Mouse (Mus musculus) left cerebral cortex, adult 9 months (tissue): Measurements from ENCODE around the gene Rnf225.
"Not testable (repeated sequence)": the region's sequence is repeated elsewhere in the genome, so short reads cannot be mapped to it uniquely, and the experiment has no call there.

Source experiments
- DNase-seq, 2 experiments: peaks; one replicate each; pipeline ENCODE4 v3.0.0; 2022; ENCODE audit warnings: low spot score in 2 of 2

Gene Rnf225

DNA sequence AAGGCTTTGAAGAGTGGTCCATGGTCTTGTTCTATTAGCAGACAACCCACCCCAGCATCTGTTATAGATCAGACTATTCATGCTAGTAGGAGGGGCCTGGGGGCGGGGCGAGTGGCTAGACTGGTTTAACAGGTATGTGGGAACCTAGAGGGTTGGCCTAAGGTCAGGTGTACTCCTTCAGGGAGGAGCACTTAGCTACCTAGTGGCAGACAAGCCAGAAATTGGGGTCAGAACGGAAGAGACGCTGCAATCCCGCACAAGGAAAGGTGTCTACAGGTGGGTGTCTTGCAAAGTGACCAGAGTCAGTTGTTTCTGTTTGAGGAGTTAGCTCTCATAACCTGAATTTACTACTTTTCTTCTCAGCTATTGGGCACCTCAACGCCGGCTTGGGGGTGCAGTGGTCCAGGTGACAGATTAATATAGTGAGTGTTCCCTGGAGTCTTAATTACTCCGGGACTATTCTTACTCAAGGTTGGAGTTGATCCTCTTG, at the start of gene Rnf225:
TSS of gene Rnf225 (plus strand) at position 226 of the 490 bp plus-strand sequence.
- no peak for DNase-seq

DNA sequence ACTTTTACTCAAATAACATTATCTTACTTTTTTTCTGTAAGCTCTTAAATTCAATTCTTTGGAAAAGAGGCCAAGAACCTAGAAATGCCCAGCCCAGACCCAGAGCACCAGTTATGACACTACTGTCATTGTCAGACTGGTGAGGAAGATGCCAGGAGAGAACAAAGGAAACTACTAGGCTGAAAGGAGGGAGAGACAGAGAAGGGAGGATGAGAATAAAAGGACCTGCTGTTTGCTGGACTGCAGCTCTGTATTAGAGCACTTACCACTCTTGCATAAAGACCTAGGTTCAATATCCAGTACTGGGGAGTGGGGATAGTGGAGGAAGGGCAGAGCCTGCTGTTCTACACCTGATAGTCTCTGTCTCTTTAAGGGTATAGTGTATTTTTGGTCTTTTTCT, 47.2 kb upstream of the Rnf225 start:
- no peak for DNase-seq

DNA sequence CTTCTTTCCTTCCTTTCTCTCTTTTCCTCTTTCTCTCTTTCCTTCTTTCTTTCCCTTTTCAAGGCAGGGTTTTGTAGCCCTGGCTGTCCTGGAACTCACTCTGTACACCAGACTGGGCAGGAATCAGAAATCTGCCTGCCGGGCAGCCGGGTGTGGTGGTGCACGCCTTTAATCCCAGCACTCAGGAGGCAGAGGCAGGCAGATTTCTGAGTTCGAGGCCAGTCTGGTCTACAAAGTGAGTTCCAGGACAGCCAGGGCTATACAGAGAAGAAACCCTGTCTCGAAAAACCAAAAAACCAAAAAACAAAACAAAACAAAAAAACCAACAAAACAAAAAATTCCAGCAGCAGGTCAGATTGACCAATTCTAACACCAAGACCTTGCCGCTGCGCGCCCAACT, 46.7 kb upstream of the Rnf225 start:
- DNase-seq, result not testable (repeated sequence)

DNA sequence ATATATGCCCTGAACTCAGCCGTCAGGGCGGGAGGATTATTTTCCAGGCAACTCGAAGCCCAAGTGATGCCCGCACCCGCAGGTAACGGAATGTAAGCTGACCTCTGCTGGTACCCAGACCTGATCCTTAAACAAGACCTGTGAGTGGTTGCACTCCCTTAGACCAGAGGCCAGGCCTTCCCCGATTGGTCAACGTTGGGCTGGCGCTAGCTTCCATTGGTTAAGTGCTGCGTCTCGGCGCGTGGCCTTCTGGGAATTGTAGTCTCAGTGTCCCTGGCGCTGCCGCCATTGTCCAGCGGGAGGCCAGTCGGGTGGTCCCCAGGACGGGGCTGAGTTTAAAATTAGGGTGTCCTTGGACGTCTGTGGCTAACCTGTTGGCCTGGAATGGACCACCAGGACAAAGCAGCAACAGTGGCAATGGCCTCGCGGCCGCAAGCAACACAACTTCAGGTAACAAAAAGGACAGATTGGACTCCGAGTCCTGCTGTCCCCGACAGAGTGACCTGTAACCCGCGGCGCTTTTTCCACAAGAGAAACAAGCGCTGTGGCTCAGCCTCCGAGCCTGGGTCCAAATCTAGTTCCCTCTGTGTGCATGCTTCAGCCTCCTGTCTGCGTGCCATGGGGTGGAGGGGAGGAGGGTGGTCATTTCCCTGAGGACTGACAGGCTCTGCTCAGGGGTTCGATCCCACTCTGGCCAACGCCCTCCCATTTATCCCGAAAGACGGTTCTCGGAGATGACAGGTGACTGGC, 46.1 kb upstream of the Rnf225 start, which contains the start of gene Zfp128:
TSS of gene Zfp128 (plus strand) at position 267 of the 750 bp plus-strand sequence.
- DNase-seq, result peak; percentile 90 to 98

DNA sequence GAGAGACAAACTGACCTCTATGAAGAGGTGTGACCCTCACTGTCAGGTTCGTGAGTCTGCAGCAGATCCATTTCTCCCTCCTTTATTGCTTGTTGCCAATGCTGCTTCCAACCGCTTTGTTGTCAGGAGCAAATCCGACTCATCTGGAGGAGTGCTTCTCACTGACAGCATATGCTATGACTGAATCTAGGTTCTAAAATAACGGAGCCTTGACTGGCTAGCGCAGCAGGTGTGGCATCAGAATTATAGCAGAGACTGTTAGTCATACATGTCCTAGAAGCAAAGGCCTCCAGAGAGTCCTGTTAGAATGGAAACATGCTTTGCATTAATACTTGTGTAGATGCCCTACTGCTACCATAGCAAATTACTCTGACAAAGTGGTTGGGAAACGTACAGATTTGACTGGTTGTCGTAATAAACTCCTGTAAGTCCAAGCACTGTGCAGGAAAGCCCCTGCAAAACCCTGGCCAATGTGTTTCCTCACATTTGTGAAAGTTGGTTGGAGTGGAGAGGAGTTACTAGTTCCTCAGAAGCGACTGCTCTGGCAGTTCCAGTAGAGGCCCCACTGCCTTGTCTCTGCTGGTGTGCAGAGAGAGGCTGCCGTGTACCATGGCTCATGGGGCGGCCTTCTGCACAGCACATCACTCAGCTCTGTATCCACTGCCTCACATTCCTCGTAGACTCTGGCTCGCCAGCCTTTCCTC, 40.5 kb upstream of the Rnf225 start:
- DNase-seq, result no peak

DNA sequence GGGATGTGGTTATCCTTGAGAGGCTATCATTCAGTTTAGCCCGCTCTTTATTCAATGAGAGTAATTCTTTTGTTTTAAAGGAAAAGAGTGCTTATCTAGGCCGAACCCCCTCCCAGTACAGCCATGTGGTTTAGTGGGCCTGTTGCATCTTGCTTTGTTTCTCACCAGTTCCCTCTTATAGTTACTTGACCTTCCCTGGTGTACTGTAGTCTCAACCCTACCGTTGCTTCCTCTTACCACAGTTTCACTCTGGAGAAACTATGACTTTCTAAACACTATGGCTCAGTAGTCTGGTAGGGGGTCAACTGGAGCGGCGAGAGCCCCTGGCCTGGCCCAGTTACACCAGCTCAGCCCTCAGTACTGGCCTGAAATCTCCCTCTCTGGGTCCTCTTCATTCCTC, 39.6 kb upstream of the Rnf225 start:
- DNase-seq, result no peak

DNA sequence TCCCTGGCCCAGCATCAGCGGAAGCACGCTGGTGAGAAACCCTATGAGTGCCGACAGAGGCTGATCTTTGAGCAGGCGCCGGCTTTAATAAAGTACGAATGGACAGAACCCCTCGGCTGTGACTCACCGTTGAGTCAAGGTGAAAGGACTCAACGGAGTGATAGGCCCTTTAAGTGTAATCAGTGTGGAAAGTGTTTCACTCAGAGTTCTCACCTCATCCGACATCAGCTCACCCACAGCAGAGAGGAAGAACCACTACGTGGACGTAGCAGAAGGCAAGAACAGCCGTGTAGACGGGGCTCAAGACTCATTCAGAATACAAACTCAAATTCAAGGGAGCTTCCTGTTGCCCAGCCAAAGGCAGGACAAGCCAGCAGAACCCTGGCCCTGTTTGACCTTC, 36.3 kb upstream of the Rnf225 start:
- DNase-seq, result no peak

DNA sequence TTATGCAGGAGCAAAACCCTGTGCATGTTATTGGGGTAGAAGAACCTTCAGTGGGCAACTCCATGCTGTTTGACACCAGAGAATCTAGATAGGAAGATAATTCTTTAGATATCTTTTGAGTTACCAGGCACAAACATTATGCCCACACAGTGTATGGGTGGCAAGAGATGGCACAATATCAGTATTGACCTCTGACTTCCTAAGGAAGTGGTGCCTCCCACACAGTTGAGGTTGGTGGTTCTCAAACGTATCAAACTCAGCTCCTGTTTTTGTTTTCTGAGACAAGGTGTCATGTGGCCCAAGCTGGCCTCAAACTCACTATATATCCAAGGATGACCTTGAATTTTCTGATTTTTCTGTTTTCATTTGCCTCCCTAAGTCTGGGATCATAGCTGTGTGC, 35.9 kb upstream of the Rnf225 start:
- no peak for DNase-seq

DNA sequence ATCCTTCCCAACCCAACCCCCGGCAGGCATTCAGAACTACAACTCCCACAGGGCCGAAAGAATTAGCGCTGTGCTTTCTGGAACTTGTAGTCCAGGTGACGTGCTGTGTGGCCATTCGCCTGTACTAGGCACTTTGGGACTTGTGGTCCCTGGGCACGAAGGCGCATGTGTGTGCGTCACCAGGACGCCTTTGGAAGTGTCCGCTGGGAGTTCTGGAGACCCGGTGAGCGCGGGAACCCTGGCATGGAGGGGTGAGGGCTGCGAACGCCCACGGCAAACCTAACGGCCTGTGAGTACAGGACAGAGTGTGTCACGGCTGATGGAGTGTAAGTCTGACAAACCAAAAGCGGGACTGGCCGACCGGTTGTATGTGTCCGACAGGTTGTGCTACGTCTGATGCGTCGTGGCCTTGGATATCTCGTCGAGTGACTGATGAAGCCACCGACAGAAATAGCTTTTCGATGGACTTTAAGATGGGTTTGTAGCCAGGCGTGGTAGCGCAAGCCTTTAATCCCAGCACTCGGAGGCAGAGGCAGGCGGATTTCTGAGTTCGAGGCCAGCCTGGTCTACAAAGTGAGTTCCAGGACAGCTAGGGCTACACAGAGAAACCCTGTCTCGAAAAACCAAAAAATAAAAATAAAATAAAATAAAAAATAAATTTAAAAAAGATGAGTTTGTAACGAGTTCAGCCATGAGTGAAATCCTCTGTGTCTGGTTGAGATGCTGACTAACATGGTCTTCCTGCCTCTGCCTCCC, 29.4 kb upstream of the Rnf225 start, which contains the start of gene Zscan22:
TSS of gene Zscan22 (plus strand) at position 161 of the 756 bp plus-strand sequence.
- DNase-seq, result peak; percentile 91 to 97

DNA sequence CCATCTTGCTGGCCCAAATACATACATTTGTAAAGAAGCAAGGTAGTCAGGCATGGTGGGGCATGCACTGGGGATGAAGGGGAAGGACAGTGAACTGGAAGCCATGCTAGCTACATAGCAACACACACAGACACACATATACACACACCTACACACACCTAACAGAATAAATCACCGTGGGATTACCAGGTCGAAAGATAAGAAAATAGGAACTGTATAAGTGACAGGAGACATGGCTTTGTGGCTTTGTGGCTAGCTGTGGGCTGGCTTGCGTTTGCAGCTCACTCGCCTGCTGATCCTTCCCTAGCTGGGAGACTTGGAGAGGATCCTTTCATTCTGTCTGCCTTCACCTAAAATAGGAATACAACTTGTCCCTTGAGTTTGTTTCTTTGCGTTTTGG, 25.7 kb upstream of the Rnf225 start:
- no peak for DNase-seq

DNA sequence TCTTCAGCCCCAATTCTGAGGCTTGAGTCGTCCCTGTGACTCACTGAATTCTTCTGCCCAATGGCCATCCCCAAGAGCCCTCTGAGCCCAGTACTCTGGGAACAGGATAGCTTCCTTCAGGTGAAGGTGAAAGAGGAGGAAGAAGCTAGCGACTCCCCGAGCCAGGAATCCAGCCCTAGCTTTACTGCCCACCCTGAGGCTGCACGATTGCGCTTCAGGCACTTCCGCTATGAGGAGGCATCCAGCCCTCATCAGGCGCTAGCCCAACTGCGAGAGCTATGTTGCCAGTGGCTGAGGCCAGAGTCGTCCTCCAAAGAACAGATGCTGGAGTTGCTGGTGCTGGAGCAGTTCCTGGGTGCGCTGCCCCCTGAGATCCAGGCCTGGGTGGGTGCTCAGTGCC, 23.6 kb upstream of the Rnf225 start:
- no peak for DNase-seq

DNA sequence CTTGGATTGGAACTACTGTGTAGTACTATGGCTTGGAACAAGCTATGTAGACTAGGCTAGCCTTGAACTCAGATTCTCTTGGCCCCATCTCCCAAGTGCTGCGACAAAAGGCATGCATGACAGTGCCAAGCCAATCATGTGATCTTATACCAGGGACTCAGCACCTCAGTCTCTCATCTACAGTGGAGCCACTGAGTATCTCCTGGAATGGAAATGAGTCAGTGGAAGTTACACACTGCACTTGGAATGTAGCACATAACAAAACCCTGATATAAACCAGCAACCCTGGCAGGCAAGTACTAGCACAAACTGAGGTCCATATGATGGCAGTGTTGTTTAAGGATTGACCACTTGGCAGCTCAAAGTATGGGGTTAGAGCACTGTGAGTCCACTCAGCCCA, 22.1 kb upstream of the Rnf225 start:
- DNase-seq, result no peak

DNA sequence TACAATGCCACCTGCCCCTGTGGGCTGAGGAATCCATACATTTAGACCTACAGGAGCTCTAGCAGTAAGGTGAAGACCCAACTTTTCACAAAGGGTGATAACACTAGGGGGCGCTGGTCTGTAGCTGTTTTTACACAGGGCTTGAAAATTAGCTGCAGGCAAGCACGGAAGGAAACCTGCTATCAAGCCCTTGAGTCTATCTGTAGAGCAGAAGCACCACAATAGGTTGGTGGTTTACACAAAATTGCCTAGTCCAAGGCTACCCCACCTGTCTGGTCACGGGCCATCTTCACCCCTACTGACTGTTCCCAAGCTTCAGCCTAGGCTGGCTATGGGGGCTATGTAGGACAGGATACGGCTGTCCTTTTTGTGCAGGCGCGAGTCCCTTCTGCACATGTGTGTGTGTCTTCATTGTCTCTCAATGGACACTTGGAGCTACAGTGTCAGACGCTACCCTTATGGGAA, 17.7 kb upstream of the Rnf225 start:
- DNase-seq, result peak in 1 of 2 experiments; percentile 89

DNA sequence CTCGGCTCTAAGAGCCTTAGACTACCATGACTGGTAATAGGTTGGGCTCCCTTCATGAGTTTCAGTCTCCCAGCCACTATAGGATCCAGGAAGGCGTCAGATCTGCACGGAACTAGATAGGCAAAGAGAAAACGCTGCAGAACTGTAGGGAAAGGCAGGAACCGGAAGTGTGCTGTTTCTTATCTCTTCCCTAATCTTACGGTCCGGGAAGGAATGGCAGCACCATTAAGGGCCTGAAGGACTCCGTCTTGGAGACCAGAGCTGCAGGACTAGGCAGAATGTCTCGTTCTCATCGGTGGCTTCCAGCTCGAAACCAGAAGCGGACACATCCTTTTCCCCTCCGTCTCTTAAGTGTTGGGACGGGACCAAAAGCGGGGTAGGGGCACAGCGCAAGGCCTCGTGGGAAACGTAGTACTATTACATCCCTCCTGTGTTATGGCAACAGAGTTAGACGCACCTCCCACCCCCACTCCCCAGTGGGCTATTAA, 17.0 kb upstream of the Rnf225 start:
- DNase-seq, result peak in 1 of 2 experiments; percentile 66

DNA sequence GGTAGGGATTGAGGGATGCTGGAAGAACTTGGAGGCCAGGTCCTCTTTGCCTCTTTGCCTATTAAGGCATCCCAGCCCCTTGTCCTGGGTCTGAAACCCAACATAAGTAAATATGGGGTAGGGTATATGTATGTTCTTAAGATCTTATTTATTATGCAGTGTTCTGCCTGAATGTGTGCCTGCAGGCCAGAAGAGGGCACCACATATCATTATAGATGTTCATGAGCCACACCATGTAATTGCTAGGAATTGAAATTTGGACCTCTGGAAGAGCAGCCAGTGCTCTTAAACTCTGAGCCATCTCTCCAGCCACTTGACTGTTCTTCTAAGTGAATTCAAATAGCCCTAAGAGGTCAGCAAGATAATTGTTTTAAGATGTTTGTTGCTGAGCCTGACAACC, 13.7 kb upstream of the Rnf225 start:
- no peak for DNase-seq

DNA sequence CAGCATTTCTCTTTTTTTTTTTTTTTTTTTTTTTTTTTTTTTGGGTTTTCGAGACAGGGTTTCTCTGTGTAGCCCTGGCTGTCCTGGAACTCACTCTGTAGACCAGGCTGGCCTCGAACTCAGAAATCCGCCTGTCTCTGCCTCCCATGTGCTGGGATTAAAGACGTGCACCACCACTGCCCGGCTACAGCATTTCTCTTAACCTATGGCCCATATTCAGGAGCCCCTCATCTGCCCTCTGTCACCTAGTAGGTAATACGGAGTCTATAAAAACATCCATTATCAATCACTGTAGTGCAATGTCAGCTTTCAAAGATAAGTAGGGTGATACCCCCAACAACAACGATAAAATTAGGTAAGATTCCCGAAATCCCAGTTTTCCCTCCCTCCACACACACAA, 6.7 kb upstream of the Rnf225 start:
- not testable (repeated sequence) for DNase-seq

DNA sequence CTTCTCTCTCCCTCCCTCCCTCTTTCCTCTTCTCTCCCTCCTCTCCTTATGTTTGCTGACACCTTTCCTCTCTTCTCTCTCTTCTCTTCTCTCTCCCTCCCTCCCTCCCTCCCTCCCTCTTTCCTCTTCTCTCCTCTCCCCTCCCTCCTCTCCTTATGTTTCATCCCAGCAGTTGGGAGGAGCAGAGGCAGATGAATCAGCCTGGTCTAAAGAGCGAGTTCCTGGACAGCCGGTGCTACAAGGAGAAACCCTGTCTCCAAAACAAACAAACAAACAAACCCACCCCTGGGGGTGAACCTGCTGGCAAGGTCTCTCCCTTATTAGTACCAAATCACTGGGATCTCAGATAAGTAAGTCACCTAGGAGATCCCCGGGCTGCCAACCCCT, 5.9 kb upstream of the Rnf225 start:
- DNase-seq, result no peak

DNA sequence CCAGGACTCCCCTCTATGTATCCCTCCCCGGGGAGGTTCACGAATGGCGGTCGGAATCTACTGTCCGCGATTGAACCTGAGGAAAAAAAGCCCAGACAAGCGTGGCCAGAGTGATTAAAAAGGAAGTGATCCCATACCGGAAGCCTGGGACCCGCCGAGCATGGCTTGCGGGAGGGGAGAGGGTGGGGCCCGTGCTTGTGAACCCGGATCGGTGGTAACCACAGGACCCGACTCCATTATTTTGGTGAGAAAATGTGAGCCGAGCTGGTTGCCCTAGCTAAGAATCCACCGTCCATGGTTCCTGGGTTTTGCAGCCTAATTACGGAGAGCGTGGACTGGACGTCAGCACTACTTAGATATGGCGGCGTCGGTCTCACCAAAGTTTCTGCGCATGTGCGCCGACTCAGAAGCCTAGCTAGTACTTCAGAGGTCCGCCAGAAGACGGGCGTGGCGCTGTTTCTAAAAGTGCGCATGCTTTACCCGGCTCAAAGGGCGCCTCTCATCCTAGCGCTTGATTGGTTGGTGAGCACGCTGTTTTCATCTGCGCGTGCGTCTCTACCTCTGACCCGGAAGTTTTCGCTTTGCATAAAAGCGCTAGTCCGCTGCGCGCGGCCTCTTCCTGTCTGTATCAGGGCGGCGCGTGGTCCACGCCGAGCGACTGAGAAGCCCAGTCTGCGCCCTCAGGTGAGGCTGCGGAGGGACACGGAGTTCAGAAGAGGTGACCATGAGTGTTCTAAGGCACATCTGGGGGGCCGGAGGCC, 5.3 kb upstream of the Rnf225 start, which contains the start of gene Rps5:
TSS of gene Rps5 (plus strand) at position 586 of the 761 bp plus-strand sequence.
- DNase-seq, result peak; percentile 97 to 99

DNA sequence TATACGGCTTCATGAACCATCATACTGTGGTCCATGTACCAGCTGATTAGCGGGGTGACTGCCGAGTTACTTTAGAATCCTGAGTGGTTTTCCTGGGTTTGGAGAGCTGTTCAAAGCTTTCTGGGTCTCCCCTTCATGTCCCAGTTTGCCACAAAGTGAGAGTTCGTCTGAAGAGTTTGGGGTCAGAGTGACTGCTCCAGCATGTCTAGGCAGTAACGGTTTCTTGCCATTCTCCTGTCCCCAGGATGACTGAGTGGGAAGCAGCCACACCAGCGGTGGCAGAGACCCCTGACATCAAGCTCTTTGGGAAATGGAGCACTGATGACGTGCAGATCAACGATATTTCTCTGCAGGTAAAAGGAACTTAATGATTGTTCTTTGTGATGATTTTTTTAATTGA, 4.5 kb upstream of the Rnf225 start:
- no peak for DNase-seq

DNA sequence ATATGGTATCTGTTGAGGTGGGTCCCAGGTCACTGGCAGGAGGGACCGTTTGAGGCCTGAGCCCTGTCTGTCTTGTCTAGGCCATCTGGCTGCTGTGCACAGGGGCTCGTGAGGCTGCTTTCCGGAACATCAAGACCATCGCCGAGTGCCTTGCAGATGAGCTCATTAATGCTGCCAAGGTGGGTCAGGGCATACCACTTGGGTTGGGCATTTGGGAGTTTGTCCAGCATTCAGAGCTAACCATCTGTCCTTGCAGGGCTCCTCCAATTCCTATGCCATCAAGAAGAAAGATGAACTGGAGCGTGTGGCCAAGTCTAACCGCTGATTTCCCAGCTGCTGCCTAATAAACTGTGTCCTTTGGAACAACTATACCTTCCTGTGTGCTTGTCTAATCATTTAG, 900 bp upstream of the Rnf225 start:
- no peak for DNase-seq
